Mouse (Mus musculus): ENCODE data around the gene Tab2.

Gene Tab2

DNA sequence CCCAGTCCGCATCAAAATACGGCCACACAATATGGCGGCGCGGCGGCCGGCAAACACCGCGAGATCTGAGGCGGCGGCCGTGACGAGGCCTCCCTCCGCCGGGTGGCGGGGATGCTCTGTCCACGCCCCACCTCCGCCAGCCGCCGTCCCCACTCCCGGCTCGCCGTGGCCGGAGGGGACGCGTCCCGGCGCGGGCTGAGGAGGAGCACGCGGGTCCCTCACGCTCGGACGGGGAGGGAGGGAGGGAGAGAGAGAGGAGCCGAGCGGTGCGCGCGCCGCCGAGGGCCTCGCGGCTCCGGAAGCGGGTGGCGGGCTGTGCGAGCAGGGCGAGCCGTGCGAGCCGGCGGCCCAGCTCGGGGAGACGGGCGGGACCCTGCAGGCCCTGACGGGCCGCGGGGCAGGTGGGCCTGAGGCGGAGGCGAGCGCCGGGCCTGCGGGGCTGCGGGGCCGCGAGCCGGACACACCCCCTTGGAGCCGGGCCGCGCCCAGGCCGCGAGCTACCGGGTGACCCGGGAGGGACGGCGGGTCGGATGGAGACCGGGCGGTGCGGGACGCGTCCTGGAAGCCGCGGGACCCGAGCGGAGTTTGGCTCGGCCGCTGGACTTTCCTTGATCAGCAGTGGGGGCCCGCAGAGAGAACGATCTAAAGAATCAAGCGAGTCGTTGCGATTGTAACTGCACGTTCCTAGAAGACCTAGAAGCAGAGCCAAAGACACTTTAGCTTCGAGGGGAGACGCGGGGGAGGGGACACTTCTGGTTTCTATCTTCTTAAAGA, at the start of gene Tab2:
TSS of gene Tab2 (minus strand) at position 3 of the 774 bp plus-strand sequence.
- DNase-seq (ENCODE audit: low read depth, low spot score) = peak; percentile 93

DNA sequence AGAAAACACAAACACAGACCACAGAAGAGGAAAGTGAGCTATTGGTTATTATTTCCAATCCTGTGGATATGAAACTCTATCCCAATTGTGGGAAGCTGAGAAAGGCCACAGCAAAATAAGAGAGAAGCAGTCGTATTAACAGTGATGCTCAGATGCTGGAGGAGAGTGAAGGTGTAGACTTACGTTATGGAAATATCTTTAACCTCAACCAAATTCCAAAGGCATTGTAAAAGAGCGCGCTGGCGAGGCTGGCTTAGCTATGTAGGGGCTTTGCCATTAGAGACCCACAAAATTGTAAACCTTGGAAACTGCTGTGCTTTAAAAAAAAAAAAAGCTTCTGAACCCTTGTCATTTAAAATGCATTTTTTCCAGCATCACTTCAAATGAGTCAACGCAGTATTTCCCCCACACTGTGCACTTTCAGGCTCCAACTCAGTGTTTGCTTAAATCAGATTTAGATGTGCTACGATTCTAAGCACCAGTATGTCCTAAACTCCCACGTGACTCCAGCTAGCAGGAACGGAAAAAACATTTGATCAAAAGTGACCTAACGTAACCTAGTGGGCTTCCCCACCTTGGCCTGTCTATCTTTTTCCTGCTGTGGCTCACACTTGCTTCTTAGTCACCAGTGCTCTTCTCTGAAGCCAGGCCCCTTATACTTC, 36.4 kb upstream of the Tab2 start:
- no peak for DNase-seq (ENCODE audit: low read depth, low spot score)

DNA sequence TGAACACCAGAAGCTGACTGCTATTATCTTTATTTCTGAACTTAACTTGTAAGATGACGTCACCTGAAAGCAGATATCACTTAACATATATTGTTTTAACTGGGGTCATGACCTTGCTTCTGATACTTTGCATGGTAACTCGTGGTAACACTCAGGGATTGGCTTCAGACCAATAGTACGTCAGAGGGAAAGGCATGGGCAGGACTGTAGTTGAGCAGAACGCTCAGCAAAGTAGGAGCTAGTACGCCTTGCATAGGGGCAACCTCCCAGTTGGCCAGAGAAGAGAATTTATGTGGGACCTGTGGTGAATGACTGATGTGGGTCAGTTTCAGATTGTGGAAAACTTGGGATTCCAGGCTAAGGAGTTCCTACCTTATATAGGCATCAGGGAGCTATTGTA, 35.6 kb upstream of the Tab2 start:
- no peak for DNase-seq (ENCODE audit: low read depth, low spot score)

DNA sequence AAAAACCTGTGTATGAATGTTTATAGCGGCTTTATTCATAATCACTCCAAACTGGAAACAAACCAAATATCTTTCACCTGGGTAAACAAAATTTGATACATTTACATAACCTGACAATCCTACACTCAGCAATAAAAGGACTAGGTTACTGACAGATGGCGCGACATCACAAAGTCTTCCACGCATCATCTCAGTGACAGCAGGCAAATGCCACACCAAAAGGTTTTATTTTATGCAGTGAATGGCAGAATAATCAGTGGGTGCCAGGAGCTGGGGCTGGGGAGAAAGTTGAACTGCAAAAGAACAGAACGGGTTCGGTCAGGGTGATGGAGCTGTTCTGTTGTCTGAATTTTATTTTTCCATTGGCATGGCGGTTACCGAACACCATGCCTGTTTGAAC, 31.5 kb upstream of the Tab2 start:
- DNase-seq (ENCODE audit: low read depth, low spot score) = no peak

DNA sequence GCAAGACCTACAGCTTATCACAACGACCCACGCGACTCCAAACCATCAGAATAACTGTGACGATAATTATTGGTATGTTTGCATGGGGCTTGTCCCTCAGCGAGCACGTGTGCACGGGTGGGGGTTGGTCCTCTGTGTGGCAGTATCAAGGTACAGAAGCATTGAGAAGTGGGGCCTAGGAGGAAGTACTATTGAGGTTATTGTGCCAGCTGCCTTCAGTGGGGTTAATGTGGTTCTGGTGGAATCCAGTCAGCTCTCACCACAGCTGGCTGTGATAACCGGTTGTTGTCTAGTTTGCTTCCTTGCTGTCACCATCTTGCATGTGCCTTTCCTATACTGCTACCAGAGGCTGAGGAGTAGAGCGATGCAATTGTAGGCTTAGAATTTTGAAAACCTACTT, 20.4 kb upstream of the Tab2 start:
- no peak for DNase-seq (ENCODE audit: low read depth, low spot score)

DNA sequence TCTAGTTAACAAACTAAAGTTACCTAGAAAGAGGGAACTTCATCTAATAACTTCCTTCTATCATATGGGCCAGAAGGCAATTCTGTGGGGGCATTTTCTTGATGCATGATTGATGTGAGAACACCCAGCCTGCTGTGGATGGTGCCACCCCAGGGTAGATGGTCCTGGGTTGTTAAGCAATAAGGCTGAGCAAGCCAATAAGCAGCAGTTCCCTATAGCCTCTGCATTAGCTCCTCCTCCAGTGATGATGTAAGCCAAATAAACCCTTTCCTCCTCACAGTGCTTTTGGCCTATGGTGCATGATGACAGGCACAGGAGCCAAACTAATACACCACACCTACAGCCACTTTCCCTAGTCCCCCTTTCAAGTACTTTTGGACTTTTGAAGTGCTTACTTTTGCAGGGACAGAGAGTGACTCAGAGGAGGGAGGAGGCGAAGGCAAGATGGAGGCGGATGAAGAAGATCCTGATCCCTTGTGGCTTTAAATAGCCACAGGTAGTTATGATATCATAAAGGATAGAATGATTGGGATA, 12.8 kb upstream of the Tab2 start:
- DNase-seq (ENCODE audit: low read depth, low spot score) = no peak

DNA sequence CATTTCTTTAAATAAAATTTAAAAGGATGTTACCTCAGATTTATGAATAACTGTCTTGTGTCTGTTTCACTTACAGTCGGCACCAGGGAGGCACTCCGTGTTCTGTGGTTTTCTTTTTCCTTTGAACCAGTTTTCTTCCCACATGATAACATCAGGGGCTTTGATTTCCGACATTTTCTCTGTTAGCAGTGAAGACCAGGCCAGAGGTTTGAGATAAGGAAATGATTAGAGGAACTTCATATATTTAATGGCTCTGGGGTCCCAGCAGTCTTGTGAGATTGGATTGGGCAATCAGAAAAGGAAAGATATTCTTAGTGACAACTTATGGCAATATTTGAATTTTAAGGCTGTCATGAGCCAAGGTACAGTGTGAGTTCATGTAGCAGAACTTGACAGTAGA, 11.1 kb upstream of the Tab2 start:
- DNase-seq (ENCODE audit: low read depth, low spot score) = no peak

DNA sequence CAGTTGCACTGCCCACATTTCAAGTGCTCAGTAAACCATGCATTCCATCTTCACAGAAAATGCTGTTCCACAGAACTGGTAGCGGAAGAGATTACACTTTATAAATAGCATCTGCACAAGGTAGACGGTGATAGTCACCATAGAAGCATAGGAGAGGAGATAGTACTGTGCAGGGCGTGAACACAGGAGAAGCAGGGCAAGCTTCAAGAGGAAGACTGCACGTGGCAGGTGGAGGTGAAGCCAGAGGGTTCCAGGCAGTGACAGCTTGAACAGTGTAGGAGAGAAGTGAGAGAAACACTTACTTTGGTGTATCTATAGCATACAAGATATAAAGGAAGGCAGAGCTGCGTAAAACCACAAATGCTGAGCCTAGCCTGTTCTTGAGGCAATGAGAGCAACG, 3.0 kb upstream of the Tab2 start:
- DNase-seq (ENCODE audit: low read depth, low spot score) = no peak

DNA sequence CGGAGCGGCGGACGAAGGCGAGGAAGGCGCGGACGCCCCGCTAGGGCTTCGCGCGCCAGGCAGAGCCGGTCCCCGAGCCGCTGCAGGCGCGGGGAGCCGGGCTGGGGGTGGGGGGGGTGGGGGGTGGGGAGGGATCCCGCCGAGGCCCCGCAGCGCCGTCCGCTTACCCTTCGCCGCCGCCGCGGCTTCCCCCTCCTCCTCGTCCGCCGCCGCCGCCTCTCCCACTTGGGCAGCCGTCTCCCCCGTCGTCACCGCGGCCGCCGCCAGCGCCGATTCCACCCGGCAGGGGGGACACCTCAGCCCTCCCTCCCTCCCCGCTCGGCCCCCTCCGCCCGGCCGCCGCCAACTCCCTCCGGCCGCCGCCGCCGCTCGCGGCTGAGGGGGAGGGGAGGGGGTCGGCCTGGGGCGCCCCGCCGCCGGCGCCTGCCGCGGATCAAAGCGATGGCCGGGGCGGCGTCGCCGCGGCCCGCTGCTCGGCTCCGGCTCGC, 352 bp downstream of the Tab2 start:
- no peak for DNase-seq (ENCODE audit: low read depth, low spot score)

DNA sequence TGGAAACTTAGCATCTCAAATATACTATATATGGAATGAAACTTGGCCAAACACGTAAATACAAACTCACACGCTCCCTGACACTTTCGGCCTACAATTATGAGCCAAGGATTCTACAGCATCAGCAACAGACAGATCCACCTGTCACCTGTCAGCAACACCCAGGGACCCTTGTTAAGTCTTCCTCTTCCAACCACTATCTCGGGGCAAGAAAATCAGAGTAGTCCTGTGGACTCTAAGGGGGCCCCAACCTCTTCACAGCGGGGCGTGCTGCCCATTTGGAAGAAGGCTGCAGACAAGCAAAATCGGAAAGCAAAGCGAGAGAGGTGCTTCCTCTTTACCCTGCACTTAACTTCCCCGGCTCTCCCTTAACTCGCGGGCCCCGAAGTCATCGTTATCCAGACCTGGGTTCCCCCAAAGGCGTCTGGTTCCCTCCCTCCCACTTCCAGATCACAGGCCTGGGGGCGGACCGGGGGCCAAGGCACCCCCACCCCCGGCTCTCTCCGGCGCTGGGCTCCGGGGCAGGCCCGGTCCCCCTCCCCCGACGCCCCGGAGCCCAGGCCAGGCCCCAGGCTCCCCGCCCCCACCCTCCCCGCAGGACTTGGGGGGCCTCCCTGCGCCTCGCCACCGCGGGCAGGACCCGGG, 919 bp downstream of the Tab2 start:
- peak; percentile 39 for DNase-seq (ENCODE audit: low read depth, low spot score)

DNA sequence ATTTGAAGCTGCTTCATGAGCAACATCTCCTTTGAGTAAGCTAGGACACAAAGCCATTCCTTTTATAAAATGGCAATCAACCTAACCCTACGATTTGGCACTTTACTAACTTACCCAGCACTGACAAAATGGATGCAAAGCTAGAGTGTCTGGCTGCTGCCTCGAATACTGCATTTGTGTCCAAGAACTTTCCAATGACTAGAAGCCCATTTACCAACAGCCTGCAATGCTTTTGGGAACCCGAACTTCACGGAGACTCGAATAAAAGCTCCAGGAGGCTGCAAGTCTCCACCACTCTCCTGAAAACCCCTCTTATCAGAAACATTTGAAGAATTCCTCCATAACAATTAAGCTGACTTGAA, 1.4 kb downstream of the Tab2 start:
- peak; percentile 5 for DNase-seq (ENCODE audit: low read depth, low spot score)

DNA sequence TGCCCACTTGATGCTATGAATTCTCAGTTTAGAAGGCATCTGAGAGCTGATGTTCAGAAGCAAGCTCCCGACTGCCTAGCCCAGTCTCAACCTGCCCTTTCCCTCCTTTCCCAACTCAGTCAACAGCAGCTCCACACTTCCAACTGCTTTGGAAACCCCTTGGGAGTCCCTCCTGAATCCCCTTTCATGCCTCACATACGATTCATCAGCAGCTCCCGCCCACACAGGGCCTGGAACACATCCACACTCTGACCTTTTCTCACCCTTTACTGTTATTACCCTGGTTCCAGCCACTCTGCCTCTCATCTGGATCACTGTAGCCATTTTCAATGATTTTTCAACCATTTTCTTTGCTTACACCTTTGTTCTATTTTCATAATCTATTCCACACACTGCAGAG, 13.0 kb downstream of the Tab2 start:
- peak; percentile 58 for DNase-seq (ENCODE audit: low read depth, low spot score)

DNA sequence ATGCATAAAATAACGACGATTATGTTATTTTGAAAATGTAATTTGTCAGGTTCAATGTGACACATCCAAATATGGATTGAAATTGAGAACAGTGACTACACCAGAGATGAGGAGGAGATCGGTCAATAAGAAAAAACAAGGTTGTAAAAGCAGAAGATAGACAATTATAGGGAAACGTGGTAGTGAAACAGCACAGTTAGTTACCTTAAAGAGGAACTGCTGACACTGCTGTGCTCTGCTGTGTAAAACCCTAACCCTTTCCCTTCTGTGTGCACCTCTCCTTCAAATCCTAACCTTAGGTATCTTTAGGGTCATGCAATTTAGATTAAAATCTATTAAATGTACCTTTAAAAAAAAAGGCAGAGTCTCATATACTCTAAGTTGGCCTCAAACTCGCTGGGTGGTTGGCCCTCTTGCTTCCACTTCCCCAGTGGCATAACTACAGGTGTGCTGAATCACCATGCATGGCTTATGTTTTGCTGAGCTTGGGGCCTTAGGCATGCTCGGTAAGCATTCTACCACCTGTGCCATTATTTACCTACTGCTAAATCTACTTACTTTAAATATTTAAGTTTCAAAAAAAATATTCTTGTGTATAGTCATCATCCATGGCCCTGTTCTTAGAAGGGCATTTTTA, 19.4 kb downstream of the Tab2 start:
- DNase-seq (ENCODE audit: low read depth, low spot score) = no peak

DNA sequence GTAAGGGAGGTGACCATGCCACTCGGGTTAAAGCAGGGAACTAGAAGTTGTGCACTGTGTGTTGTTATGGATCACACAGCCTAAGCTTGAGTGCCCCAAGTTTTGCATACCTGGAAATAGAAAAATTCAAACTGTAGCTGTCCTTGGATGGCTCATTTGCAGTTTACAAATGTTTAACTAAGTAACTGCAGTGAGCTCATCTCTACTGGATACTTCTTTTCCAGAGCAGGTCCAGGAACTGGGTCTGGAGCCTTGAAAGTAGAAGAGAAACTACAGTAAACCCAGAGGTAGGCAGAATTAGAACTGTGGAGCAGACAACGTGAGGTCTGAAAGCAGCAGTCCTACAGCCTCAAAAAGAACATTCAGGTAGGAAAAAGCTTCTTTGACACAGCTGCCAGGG, 23.1 kb downstream of the Tab2 start:
- DNase-seq (ENCODE audit: low read depth, low spot score) = no peak

DNA sequence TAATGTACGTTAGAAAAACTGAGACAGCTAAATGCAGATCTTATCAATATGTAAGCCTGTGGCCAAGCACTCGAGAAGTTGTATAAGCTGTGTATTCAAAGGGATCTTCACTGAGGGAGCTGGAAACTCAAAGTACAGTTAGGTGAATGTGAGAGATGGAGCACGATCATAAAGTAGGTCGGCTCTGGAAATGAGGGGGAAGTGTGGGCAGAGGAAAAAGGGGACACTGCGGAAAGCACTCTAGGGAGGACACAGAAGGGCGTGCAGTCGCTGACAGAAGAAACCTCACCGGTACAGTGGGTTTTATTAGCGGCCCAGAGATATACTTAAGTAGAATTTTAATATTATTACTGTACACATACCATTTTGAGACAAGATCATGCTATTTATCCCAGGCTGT, 27.0 kb downstream of the Tab2 start:
- DNase-seq (ENCODE audit: low read depth, low spot score) = no peak

DNA sequence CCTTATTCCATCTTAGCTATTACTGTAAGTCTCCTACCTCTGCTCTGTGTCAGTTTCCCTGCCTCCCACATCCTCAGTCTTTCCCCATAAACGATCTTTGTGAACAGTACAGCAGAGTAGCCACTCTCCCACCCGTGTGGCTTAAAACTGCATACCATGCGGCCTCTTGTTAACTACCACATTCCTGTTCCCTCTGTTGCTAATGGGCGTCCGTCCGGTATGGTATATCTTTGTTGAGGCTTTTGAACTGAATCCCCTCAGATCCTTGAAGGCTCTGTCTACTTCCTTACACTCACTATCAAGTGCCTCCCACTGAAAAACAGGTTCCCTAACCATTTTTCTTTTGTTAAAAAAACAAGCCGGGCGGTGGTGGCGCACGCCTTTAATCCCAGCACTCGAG, 30.5 kb downstream of the Tab2 start:
- no peak for DNase-seq (ENCODE audit: low read depth, low spot score)

DNA sequence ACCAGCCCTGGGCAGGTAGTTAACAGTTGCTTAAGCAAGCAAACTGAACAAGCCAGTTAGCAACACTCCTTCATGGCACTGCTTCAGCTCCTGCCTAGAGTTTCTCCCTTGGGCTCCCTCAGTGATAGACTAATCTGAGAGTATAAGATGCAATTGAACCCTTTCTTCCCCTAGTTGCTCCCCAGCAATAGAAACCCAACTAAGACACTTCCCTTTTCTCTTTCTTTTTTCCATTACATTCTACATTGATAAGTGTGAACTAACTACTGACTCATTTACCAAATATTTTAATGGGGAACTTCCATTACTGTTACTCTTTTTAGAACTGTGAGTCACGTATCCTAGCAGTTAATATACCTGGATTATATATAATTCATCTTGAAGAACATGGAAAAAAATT, 32.6 kb downstream of the Tab2 start:
- no peak for DNase-seq (ENCODE audit: low read depth, low spot score)

DNA sequence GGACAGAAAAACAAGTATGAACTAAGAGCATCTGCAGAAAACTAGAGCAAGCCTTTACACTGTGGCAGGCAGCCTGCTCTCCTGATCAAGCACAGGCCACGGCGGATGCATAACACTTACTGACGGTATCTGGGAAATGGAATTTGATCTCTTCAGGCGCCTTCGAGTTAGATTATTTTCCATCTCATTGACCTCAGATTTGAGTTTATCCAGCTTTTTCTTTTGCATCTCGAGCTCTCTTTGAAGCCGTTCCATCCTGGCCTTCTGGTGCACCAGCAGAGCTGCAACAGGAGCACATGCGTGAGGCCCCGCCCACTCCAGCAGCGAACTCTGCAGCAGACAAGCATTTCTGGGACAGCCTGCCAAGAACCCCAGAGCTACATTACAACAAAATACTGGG, 44.8 kb downstream of the Tab2 start:
- no peak for DNase-seq (ENCODE audit: low read depth, low spot score)

DNA sequence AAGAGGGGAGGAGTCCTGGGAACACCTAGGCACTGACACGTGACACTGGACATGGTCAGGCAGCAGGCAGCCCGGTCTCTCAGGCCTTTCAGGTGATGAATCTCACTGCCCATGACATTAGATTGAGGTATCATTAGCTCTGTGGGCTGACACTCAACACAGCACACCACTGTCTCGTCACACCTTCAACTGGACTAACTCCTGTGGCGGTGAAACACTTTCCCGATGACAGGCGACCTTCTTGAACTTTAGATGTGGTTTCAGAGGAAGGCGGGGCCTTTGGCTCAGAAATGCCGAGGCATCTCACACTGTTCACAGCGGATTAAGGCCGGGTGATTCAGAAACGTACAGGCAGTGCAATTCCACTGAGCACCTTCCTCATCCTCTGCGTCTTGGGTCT, 48.9 kb downstream of the Tab2 start:
- no peak for DNase-seq (ENCODE audit: low read depth, low spot score)

DNA sequence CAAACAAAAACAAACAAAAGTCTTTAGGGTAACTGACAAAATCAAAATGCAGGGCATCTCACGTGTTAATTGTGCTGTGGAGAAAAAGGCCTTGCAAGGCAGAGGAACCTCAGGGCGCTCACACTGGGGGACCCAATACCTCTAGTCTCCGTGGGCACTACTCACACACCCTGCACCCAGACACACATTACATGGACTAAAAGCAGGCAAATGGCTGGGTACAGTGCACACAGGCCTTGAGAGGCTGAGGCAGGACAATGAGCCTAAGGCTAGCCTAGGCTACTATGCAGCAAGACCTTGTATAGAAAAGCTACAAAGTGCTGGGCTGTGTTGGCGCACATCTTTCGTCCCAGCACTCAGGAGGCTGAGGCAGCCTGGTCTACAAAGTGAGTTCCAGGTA, 51.9 kb downstream of the Tab2 start:
- DNase-seq (ENCODE audit: low read depth, low spot score) = no peak

DNA sequence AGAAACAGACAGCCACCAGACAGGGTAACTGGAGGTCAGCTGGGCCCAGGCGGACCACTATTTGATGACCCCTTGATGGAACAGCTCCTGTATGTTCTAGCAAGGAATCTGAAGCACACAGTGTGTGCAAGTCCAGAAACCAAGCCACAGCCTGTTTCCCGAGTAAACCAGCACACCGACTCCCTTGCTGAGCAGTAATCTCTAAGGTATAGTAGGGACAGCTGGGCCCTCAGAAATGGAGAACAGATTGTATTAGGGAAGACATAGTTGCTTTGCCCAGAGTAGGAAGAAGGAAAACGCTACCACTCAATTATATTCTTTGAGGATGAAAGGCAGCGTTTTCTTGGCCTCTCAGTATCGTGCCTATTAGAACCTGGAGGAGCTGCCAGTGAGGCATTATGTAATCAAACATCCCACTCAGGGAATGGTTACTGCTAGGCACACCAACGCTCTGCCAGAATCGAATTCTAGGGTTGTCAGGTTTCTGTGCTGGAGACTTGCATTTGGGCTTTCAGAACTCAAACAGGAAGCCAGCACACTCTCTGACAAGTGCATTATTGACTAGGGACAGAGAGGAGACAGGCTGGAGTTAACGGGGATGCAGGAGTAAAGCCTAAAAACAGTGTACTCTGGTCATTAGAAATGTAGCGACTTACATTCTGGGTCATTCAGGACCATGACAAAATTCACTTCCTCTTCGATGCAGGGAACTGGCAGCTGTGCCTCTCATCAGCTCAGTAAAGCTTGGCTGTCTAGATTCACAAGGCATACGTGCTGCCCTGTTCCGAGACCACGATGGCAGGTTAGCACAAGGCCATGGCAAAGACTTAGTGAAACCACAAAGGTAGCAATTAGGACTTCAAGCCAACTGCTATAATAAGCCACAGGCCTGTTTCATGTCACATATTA, 55.1 kb downstream of the Tab2 start:
- DNase-seq (ENCODE audit: low read depth, low spot score) = no peak
